Mouse (Mus musculus) mature B cell (primary cell): Measurements from ENCODE around the gene Clp1.
"Not testable (repeated sequence)": the region's sequence is repeated elsewhere in the genome, so short reads cannot be mapped to it uniquely, and the experiment has no call there.

Experiments
- in situ Hi-C: fragments of 300-500 bp; cut with MboI; formaldehyde crosslinking; loops from 2 replicates; pipeline ENCODE4 v1.14.3; 2019

Gene Clp1

GRCm38 (mm10) chr2:84738271-84738911 is 11.2 kb upstream of the Clp1 start:
- in situ Hi-C loops, result no loop called here

- in situ Hi-C loops, result no loop called here
Observed at GRCm38 (mm10) chr2:84737451-84737925, 10.3 kb upstream of the Clp1 start.

GRCm38 (mm10) chr2:84736312-84737161 is 9.4 kb upstream of the Clp1 start:
- in situ Hi-C loops, result no loop called here

GRCm38 (mm10) chr2:84735346-84735920 is 8.3 kb upstream of the Clp1 start:
- in situ Hi-C loops, result no loop called here

GRCm38 (mm10) chr2:84734919-84735318 is 7.8 kb upstream of the Clp1 start:
- in situ Hi-C loops, result no loop called here

GRCm38 (mm10) chr2:84734351-84734864 is 7.3 kb upstream of the Clp1 start:
- in situ Hi-C loops, result no loop called here

- in situ Hi-C loops, result no loop called here
Observed at GRCm38 (mm10) chr2:84733579-84734300, 6.6 kb upstream of the Clp1 start, which contains the start of gene Ypel4. Gene Ypel4 (plus strand): TSS chr2:84734058.

GRCm38 (mm10) chr2:84732394-84732793 is 5.2 kb upstream of the Clp1 start:
- in situ Hi-C loops, result no loop called here

- in situ Hi-C loops, result no loop called here
Observed at GRCm38 (mm10) chr2:84731206-84731605, 4.1 kb upstream of the Clp1 start.

GRCm38 (mm10) chr2:84728191-84728590 is 1.0 kb upstream of the Clp1 start:
- in situ Hi-C loops, result not testable (repeated sequence)

GRCm38 (mm10) chr2:84726716-84727115 is 434 bp downstream of the Clp1 start:
- in situ Hi-C loops, result no loop called here

- in situ Hi-C loops, result no loop called here
Observed at GRCm38 (mm10) chr2:84725770-84726169, 1.4 kb downstream of the Clp1 start.

- in situ Hi-C loops, result no loop called here
Observed at GRCm38 (mm10) chr2:84723856-84724255, 3.3 kb downstream of the Clp1 start.

- in situ Hi-C loops, result no loop called here
Observed at GRCm38 (mm10) chr2:84721182-84721581, 6.0 kb downstream of the Clp1 start.

GRCm38 (mm10) chr2:84720718-84721117 is 6.4 kb downstream of the Clp1 start:
- in situ Hi-C loops, result no loop called here

- in situ Hi-C loops, result no loop called here
Observed at GRCm38 (mm10) chr2:84717357-84717756, 9.8 kb downstream of the Clp1 start.

- in situ Hi-C loops, result no loop called here
Observed at GRCm38 (mm10) chr2:84716423-84717355, 10.5 kb downstream of the Clp1 start.

GRCm38 (mm10) chr2:84715562-84716361 is 11.4 kb downstream of the Clp1 start:
- in situ Hi-C loops, result no loop called here

GRCm38 (mm10) chr2:84714811-84715561 is 12.2 kb downstream of the Clp1 start, which contains the start of gene Zdhhc5:
Gene Zdhhc5 (minus strand): TSS chr2:84715180.
- in situ Hi-C loops, result no loop called here
